Mouse (Mus musculus) kidney, postnatal 25 days (tissue): ENCODE results near the gene Slc8a1.

Experiments used
- DNase-seq, 2 experiments: peaks; one replicate each; pipeline ENCODE4 v3.0.0; 2021; ENCODE audit warnings: mixed read lengths in 2 of 2

The Slc8a1 gene

DNA sequence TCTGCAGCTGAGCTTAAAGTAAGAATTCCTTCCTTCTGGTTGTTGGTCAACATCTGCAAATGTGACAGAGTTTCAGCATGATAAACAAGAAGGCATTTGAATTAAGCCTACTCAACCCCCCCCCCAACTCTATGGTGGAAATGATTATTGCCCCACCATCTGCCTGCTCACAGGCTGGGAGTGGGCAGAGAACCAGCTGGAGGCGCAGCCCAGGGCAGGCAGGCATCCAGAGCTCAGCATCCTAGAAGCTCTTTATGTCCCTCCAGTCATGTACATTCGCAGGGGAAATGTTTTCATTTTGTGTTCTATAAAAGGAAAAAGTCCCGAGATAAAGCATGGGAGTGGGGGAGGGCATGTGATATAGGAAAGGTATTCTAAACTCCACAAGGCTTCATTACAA, 235.4 kb downstream of the Slc8a1 start:
- DNase-seq = no peak

GRCm38 (mm10) chr17:81500686-81501407, 237.3 kb downstream of the Slc8a1 start:
- DNase-seq = no peak

DNA sequence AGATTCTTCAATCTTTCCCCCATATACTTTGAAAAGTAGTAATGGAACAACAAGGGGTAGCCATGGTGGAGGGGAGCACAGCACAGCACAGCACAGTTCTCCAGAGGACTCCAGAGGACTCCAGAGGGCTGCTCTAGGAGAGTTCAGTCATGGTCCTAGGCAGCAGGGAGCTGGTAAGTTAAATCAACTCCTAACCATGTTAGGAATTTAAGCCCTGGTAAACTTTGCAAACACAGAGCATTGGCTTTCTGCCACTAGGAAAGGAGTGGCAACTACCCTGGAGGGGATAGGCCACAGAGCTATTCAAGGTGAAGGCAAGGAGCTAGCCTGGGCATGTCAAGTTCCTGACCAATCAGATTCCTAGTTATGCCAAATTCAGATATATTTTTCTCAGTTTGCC, 240.3 kb downstream of the Slc8a1 start:
- DNase-seq = no peak

DNA sequence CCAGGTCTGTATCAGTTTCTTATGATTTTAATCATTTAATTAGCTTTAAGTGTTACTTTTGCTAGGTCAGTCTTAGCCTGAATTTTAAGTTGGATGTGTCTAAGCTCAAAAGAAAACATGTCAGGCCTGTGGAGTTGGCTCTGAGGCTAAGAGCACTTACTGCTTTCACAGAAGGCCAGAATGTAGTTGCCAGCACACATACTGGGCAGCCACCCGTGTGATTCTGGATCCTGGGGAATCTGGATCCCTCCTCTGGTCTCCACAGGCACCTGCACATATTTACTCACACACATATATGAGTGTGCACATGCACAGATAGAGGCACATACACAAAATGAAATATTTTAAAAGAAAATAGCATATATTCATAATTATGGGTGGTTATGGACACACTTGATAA, 241.6 kb downstream of the Slc8a1 start:
- no peak for DNase-seq

DNA sequence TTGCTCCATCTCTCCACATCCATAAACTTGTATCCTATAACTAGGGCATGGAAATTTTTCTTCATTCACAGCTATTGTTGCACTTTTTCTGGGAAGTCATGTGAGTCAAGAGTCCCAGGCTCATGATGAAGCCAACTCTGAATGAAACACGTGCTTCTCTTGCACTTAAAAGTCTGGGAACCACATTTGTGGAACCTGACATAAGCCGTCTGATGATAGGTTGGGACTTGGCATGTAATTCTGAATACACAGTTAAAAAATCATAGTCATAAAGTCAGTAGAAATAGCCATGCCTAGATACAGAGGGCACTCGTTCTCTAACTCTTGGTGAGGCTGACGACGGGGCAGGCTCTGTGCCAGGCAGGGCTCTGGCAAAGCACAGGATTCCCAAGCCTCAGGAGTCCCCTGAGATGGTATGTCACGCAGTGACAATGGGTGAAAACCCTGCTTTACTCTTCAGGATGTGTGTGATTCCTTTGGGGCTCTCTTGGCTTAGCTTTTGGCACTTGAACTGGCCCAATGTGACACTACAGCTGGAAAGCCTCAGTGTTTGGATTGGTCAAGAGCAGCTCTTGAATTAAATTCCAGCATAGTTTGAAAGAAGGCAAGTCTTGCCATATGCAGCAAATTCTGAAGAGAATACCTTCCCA, 245.8 kb downstream of the Slc8a1 start:
- DNase-seq = no peak

DNA sequence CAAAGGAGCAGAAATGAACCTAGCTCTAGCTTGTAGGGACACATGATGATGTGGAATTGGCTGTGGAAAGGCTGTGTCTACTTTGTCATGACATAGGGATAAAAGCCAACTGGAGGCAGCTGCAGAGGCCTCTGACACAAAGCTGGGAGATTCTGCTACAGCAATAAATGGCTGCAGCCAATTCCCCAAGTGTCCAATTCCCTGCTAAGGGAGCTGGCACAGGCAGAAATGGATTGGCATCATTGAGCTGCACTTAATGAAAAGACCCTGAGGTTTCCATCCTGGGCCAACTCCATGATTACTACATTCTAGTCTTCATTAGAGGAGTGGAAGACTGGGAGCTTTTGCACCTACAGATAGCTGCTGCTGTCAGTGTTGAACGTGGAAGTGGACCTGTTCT, 251.8 kb downstream of the Slc8a1 start:
- no peak for DNase-seq

GRCm38 (mm10) chr17:81481843-81482490, 256.2 kb downstream of the Slc8a1 start:
- no peak for DNase-seq

GRCm38 (mm10) chr17:81480351-81481161, 257.6 kb downstream of the Slc8a1 start:
- DNase-seq = peak; percentile 88 to 92

DNA sequence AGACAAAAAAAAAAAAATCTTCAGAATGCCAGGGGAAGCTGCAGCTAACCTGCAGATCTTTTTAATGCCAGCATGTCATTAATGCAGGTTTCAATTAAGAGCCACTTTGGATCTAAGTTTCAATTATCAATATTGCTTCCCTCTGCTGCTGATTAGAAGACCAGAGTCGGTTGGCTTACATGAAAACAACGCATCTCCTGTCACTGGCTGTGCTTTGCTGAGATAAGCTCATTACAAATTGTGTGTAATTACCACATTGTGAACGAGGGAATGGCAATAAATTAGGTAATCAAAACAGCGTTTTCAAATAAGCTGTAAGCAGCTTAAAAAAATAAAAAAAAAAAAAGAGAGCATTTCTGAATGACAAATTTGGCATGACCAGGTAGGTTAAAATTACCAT, 258.4 kb downstream of the Slc8a1 start:
- no peak for DNase-seq

DNA sequence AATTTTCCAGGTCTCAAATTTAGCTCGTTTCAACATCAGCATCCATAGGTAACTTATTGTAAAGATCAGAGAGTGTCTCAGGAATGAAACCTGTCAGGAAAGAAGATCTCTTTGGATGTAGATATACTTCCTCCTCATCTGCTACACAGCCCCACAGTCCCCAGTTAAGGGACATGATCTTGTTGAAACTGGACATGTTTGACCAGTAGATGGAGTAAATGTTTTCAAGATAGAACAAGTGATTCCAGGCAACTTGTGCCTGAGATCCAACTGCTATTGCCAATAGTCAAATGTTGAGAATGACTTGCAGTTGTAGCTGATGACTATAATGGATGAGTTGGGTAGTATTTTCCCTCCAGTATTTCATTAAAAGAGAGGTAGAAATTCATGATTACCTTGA, 260.8 kb downstream of the Slc8a1 start:
- no peak for DNase-seq

- no peak for DNase-seq
These were observed 264.8 kb downstream of the Slc8a1 start for GRCm38 (mm10) chr17:81473363-81473762.

GRCm38 (mm10) chr17:81468941-81469340, 269.2 kb downstream of the Slc8a1 start:
- DNase-seq = no peak

DNA sequence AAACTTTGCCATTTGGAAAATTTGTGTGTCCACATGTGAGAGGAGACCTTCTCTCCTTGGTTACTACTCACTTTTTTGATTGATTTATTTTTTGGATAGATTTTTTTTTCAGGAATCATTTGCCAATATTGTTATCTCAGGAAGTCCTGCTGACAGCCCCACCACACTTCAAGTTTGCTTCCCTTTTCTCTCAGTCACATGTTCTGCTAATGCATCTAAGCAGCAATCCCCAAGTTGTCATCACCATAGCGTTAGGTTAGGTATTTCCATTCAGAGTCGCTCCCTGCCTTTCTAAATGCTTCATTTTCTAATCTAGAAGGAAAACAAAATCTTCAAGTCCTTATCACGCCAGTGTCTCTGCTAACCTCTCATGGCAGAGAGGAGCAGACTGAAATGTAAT, 278.8 kb downstream of the Slc8a1 start:
- DNase-seq = no peak

- DNase-seq = no peak
These were observed 282.2 kb downstream of the Slc8a1 start for GRCm38 (mm10) chr17:81455977-81456376.

DNA sequence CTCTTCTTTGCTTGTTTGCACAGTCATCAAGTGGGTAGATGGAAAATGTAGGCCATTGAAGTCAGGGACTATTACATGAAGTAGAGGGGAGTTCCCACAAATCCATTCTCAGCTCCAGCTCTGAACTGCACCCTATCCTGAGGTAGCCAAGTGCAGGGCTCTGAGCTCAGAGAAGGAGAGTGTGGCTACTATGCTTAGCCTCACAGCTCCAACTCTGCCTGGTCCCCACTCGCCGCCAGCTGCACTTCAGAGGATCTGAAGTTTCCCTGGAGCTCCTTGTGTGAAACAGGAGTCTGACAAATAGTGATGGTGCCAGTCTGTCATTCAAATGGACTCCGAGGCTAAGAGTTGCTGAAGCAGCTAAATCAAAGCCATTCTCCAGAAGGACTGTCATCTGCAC, 282.9 kb downstream of the Slc8a1 start:
- no peak for DNase-seq

- no peak for DNase-seq
These were observed 296.7 kb downstream of the Slc8a1 start, which contains the start of gene Gm11096 for GRCm38 (mm10) chr17:81441463-81441862. Gm11096 (plus strand) TSS chr17:81441763.

- DNase-seq = peak; percentile 38 to 48
These were observed 305.0 kb downstream of the Slc8a1 start for GRCm38 (mm10) chr17:81433148-81433547.

DNA sequence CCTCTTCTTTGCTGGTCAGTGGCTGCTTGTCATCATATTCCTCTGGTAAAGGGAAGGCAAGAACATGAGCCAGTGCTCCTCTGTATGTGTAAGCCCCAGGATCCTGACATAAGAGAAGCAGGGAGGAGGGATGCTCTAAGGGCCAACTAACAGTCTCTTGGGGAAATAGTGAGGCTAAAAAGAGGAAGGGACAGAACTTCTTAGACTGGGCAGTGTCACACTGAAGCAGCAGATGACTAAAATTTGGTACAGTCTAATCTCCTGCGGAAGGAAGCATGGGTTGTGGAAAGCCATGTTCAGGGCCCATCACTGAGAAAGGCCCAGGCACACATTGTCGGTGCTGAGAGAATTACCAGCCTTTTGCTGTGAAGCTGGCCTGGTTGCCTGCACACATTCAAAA, 305.4 kb downstream of the Slc8a1 start:
- no peak for DNase-seq

- DNase-seq = no peak
These were observed 310.9 kb downstream of the Slc8a1 start for GRCm38 (mm10) chr17:81427245-81427644.

- DNase-seq = no peak
These were observed 313.8 kb downstream of the Slc8a1 start for GRCm38 (mm10) chr17:81424256-81424912.

GRCm38 (mm10) chr17:81419802-81420459, 318.2 kb downstream of the Slc8a1 start:
- DNase-seq = no peak
